Comparison of ENCODE assay signal across 8 mouse cellular contexts in the genomic region with DNA sequence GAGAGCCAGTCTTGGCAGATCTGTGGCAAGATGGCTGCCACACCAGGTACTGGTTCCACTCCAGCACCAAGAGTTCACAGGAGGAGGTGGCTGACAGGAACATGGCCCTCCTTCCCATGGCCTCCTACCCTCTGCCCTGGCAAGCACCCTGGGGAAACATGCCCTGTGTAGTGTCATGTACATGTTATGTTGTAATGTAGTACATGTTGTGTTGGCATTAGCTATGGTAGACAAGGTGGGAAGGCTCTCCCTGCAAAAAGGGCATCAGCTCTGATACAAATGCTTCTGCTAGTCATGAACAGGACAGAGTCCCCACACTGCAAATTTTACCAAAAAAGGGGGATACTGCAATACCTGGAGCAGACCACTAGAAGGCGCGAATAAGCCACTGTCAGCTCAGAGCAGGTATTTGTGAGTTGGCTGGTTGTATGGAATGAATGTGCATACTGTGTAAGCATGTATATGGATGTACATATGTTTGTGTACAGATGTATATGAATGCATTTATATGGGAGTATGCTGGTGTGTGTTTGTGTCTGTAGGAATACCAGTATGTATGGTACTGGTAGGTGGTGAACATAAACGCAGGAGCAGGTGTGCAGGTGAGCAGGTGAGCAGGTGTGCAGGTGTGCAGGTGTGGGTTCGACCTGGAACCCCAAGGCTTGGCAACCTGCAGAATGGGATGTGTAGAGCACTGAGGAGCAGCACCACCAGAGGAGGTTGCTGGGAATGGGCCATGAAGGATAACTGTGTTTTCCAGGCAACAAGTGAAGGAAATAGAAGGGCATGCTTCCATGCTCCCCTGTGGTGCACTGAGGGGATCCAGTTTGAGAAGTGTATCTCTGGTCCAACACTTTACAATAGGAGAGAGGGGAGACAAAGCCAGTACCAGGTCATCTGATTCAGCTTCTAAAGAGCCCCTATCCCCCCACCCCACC. TPM values are rescaled to one million over a fixed set of nuclear protein-coding genes. Genes with fewer than 3 reads are reported as not detected.
A peak's percentile ranks its signal among the peaks of the same experiment; 100 is the strongest.
DNase-seq lines count a peak whose midpoint lies in the region; ATAC-seq and TF ChIP-seq lines count a peak whose summit lies in the region.
"Had no signal": no experiment of that assay in that cellular context is flagged by ENCODE, and none has a peak within 500 bp of the region (broad histone marks: within the 10 kb centered on the region; RNA-seq: fewer than 3 reads in every experiment).

No protein-coding gene starts in this region.

- TF ChIP-seq POLR2A in kidney, adult 2 months (IDR thresholded peaks at IDR 0.05; ENCODE audit: low read depth, low read length), result no peak

- H3K4me3 ChIP-seq in kidney, adult 2 months (ENCODE audit: insufficient read depth, low read depth, low read length), result no peak overlapping the region
- no peak overlapping the region for H3K4me3 ChIP-seq in kidney, embryonic 16.5 days (ENCODE audit: low read length)
- no peak overlapping the region for H3K4me3 ChIP-seq in kidney, postnatal 0 days (replicated peaks; ENCODE audit: low read depth, low read length)
- H3K4me3 ChIP-seq in liver, embryonic 13.5 days (replicated peaks), result no peak overlapping the region

- ATAC-seq in kidney, embryonic 16.5 days (ENCODE audit: low FRiP score, low TSS enrichment), result no peak
- no peak for ATAC-seq in kidney, postnatal 0 days (replicated peaks; ENCODE audit: low FRiP score, low read depth)
- ATAC-seq in liver, embryonic 13.5 days (ENCODE audit: low read depth), result no peak

- H3K27ac ChIP-seq in kidney, adult 2 months (ENCODE audit: insufficient read depth, low read depth, low read length), result no peak overlapping the region
- no peak overlapping the region for H3K27ac ChIP-seq in kidney, embryonic 16.5 days (ENCODE audit: low read length)
- H3K27ac ChIP-seq in kidney, postnatal 0 days, result no peak overlapping the region
- peak overlapping the region; percentile 84 for H3K27ac ChIP-seq in liver, embryonic 13.5 days
- H3K27ac ChIP-seq: macrophage had no signal

- no peak overlapping the region for H3K4me2 ChIP-seq in kidney, embryonic 16.5 days (replicated peaks; ENCODE audit: low read depth, low read length)
- H3K4me2 ChIP-seq in kidney, postnatal 0 days (ENCODE audit: low read length), result no peak overlapping the region
- H3K4me2 ChIP-seq in liver, embryonic 13.5 days, result no peak overlapping the region

- H3K9ac ChIP-seq in kidney, embryonic 16.5 days (replicated peaks; ENCODE audit: low read length), result no peak overlapping the region
- no peak overlapping the region for H3K9ac ChIP-seq in kidney, postnatal 0 days (ENCODE audit: low read depth, low read length)
- H3K9ac ChIP-seq in liver, embryonic 13.5 days, result peak overlapping the region; percentile 59

- peak; percentile 76 for TF ChIP-seq CTCF in kidney, adult 2 months (conservative IDR thresholded peaks at IDR 0.05; ENCODE audit: insufficient read depth, insufficient read length, low read depth, low read length)
- peak; percentile 94 for TF ChIP-seq CTCF in kidney, postnatal 0 days (IDR thresholded peaks at IDR 0.05; ENCODE audit: low read depth)

- H3K36me3 ChIP-seq in kidney, adult 2 months (ENCODE audit: control insufficient read depth, insufficient read depth, low read length), result no peaks in the 10 kb centered on the region
- H3K36me3 ChIP-seq in kidney, embryonic 16.5 days (ENCODE audit: insufficient read depth, low read length), result no peaks in the 10 kb centered on the region
- no peaks in the 10 kb centered on the region for H3K36me3 ChIP-seq in kidney, postnatal 0 days (ENCODE audit: insufficient read depth, low read length)
- H3K36me3 ChIP-seq in liver, embryonic 13.5 days, result peaks cover 2% of the 10 kb centered on the region; the same call in 1 of the 2 replicates
- no peaks in the 10 kb centered on the region for H3K36me3 ChIP-seq in splenic B cell, adult 2 months (ENCODE audit: control insufficient read depth, insufficient read depth, low read length, poor library complexity, severe bottlenecking)

- peak; percentile 42 for DNase-seq in kidney, adult 2 months
- peak; percentile 18 for DNase-seq in Muller cell, postnatal 12 days (ENCODE audit: inconsistent ontology term)
- DNase-seq in cerebellum, adult 9-10 months, result peak; percentile 83
- DNase-seq in kidney, postnatal 0 days (ENCODE audit: low spot score), result peak; percentile 72
- DNase-seq in liver, embryonic 13.5 days, result no peak
- peak; percentile 64 for DNase-seq in splenic B cell, adult 2 months (ENCODE audit: low read depth, low spot score)

- no peaks in the 10 kb centered on the region for H3K9me3 ChIP-seq in kidney, embryonic 16.5 days (ENCODE audit: low read length)
- H3K9me3 ChIP-seq in kidney, postnatal 0 days (replicated peaks; ENCODE audit: low read length), result no peaks in the 10 kb centered on the region
- H3K9me3 ChIP-seq in liver, embryonic 13.5 days (replicated peaks), result no peaks in the 10 kb centered on the region

- 31% methylated on average over 4 of the region's 4 CpGs for WGBS in kidney, adult 2 months
- WGBS in kidney, embryonic 16.5 days, result 35% methylated on average over 4 of the region's 4 CpGs
- WGBS in kidney, postnatal 0 days, result 34% methylated on average over 4 of the region's 4 CpGs
- WGBS in liver, embryonic 13.5 days (ENCODE audit: insufficient replicate concordance), result 32% methylated on average over 4 of the region's 4 CpGs

- no peaks in the 10 kb centered on the region for H3K27me3 ChIP-seq in kidney, adult 2 months (replicated peaks; ENCODE audit: control insufficient read depth, insufficient read depth, low read length)
- H3K27me3 ChIP-seq in kidney, embryonic 16.5 days (ENCODE audit: insufficient read depth, low read length), result no peaks in the 10 kb centered on the region
- H3K27me3 ChIP-seq in kidney, postnatal 0 days (ENCODE audit: insufficient read depth, low read length), result no peaks in the 10 kb centered on the region
- H3K27me3 ChIP-seq in liver, embryonic 13.5 days, result peaks cover 12% of the 10 kb centered on the region; the same call in 1 of the 2 replicates
- H3K27me3 ChIP-seq in splenic B cell, adult 2 months (ENCODE audit: control insufficient read depth, insufficient read depth, low read length, poor library complexity, severe bottlenecking), result no peaks in the 10 kb centered on the region

- peaks cover 4% of the 10 kb centered on the region; the same call in 1 of the 2 replicates for H3K4me1 ChIP-seq in kidney, adult 2 months (ENCODE audit: control insufficient read depth, insufficient read depth, low read length)
- peaks cover 13% of the 10 kb centered on the region for H3K4me1 ChIP-seq in kidney, embryonic 16.5 days (ENCODE audit: insufficient read depth, low read length)
- no peaks in the 10 kb centered on the region for H3K4me1 ChIP-seq in kidney, postnatal 0 days (replicated peaks; ENCODE audit: insufficient read depth, low read length)
- H3K4me1 ChIP-seq in liver, embryonic 13.5 days (replicated peaks), result peaks cover 39% of the 10 kb centered on the region

RNA-seq across cellular contexts. Expression of gene Ubac1, which starts 2.9 kb away (rescaled TPM):
- 63.4 and 65.8 TPM in 2 replicates for polyA plus RNA-seq in kidney, adult 2 months (2012; rRNA removed)
- polyA plus RNA-seq in kidney, embryonic 16.5 days (2015; fragmentation: Nextera tagmentation; extraction: Ambion mirVana), result 83.6 and 88.5 TPM in 2 replicates
- polyA plus RNA-seq in kidney, postnatal 0 days (2015; fragmentation: Nextera tagmentation; extraction: Ambion mirVana), result 77.2 and 82.3 TPM in 2 replicates
- polyA plus RNA-seq in liver, embryonic 13.5 days (2015; fragmentation: Nextera tagmentation; extraction: Ambion mirVana), result 488 and 502 TPM in 2 replicates

RNA-seq across cellular contexts. Expression of gene Camsap1, which starts 41.3 kb away (rescaled TPM):
- 6.3 and 7.1 TPM in 2 replicates for polyA plus RNA-seq in kidney, adult 2 months (2012; rRNA removed)
- 9.2 and 10.2 TPM in 2 replicates for polyA plus RNA-seq in kidney, embryonic 16.5 days (2015; fragmentation: Nextera tagmentation; extraction: Ambion mirVana)
- 9.1 and 14.2 TPM in 2 replicates for polyA plus RNA-seq in kidney, postnatal 0 days (2015; fragmentation: Nextera tagmentation; extraction: Ambion mirVana)
- 4.1 and 5.4 TPM in 2 replicates for polyA plus RNA-seq in liver, embryonic 13.5 days (2015; fragmentation: Nextera tagmentation; extraction: Ambion mirVana)
